8 mouse cellular contexts compared by ENCODE assay signal in genomic region chr5:18360281-18360819, GRCm38 (mm10). TPM values are rescaled to one million over a fixed set of nuclear protein-coding genes. Genes with fewer than 3 reads are reported as not detected.
DNase-seq lines count a peak whose midpoint lies in the region; ATAC-seq and TF ChIP-seq lines count a peak whose summit lies in the region.

Gene Gnai1, minus strand, starts transcription at chr5:18360355.

- H3K27ac ChIP-seq in lung, embryonic 15.5 days, result peak within 1 kb of the TSS; percentile 72

- under 1% methylated on average over 44 of the region's 76 CpGs for WGBS in lung, embryonic 15.5 days

- no peaks in the 10 kb centered on the region for H3K27me3 ChIP-seq in Patski
- H3K27me3 ChIP-seq in lung, embryonic 15.5 days, result no peaks in the 10 kb centered on the region

- H3K4me1 ChIP-seq in lung, embryonic 15.5 days, result peaks cover 13% of the 10 kb centered on the region

- peak; percentile 77 for TF ChIP-seq CTCF in Patski (IDR thresholded peaks at IDR 0.05)

- peak within 1 kb of the TSS; percentile 88 for H3K4me2 ChIP-seq in lung, embryonic 15.5 days

- H3K9ac ChIP-seq in lung, embryonic 15.5 days, result peak within 1 kb of the TSS; percentile 75

- H3K9me3 ChIP-seq in lung, embryonic 15.5 days, result no peaks in the 10 kb centered on the region

- no peaks in the 10 kb centered on the region for H3K36me3 ChIP-seq in lung, embryonic 15.5 days

- CTCF ChIA-PET in Patski (lab: Charles Lee), result interaction anchor here (1.5 to 3.1 kb wide), 4 partner anchors 9 to 272 kb away, joined by 3 to 12 read pairs (median 8); no protein-coding TSS in a partner anchor

- in situ Hi-C loops in Patski (cut with MboI; ENCODE audit: low pct_unique_long_range_greater_than_20kb), result no loop called here

- POLR2A ChIA-PET in Patski (lab: Charles Lee), result no interaction called here

- no peak for DNase-seq in Patski (ENCODE audit: low read depth, low spot score)
- peak; percentile 90 for DNase-seq in cerebellum, adult 9-11 months
- peak; percentile 70 to 78 for DNase-seq in frontal cortex, postnatal 10 days (ENCODE audit: low spot score in 2 of 2)
- peak; percentile 79 to 87 for DNase-seq in layer of hippocampus, postnatal 10 days (ENCODE audit: low spot score in 2 of 2)
- DNase-seq in retina, embryonic 14.5 days (ENCODE audit: low spot score), result peak; percentile 83

- ATAC-seq in Patski, result peak; percentile 81
- ATAC-seq in hematopoietic stem cell, adult 5-6 weeks (replicated peaks in 1 of 2; ENCODE audit: insufficient read depth in 1 of 2, low FRiP score in 2 of 2, low TSS enrichment in 1 of 2, low read depth in 1 of 2, poor library complexity in 2 of 2, severe bottlenecking in 2 of 2), result peak; percentile 51; a peak in 3 of 4 replicates
- ATAC-seq in lung, embryonic 15.5 days (ENCODE audit: borderline replicate concordance, extremely low read depth, low FRiP score, low TSS enrichment), result peak; percentile 96
- no peak for ATAC-seq in inflammation-experienced regulatory T-cells, adult 6 months

- peak within 1 kb of the TSS; percentile 92 for H3K4me3 ChIP-seq in lung, embryonic 15.5 days

RNA-seq across cellular contexts. Expression of gene Gnai1, which starts in this region (rescaled TPM):
- 32.9 TPM for polyA plus RNA-seq in Patski (2021)
- 0.19 and 1.2 TPM in 2 replicates for total RNA-seq in hematopoietic stem cell, adult 5-6 weeks (2017)
- 100 to 1,000 TPM; 198 to 202 TPM for total RNA-seq in layer of hippocampus, postnatal 10 days (2021)
- polyA plus RNA-seq in lung, embryonic 15.5 days (2015; fragmentation: Nextera tagmentation; extraction: Ambion mirVana), result 43.4 and 44.8 TPM in 2 replicates
- not detected for polyA plus RNA-seq in inflammation-experienced regulatory T-cells, adult 6 months (2017; shearing (Covaris generic))

Comparison
In these comparisons a context has a peak if more than half of its experiments do, and no peak if none do; other contexts are left out.
1. RNA of gene Gnai1 (total RNA-seq): 198 to 202 TPM in layer of hippocampus, postnatal 10 days; 0.19 to 1.2 TPM in hematopoietic stem cell, adult 5-6 weeks; every median in the first group is over 10 times any median in the second.
2. RNA of gene Gnai1 (polyA plus RNA-seq): 43.4 to 44.8 TPM in lung, embryonic 15.5 days and 32.9 TPM in Patski (single experiment); not detected in inflammation-experienced regulatory T-cells, adult 6 months; every median in the first group is over 10 times any median in the second.